19 mouse cellular contexts compared by ENCODE assay signal in the genomic region with DNA sequence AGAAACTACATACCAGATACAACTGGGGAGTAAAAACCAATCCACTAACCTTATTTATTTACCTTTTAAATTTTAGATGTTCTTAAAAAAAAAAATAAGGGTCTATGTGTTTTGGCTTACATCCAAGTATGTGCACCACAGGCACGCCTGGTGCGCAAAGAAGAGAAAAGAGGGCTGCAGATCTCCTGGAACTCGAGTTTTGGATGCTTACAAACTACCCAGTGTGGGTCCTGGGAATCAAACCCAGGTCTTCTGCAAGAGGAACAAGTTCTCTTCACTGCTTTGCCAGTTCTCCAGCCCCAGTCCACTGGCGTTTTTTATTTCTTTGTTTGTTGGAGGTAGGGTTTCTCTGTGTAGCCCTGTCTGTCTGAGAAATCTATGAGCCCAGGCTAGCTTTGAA. TPM values are rescaled to one million over a fixed set of nuclear protein-coding genes. Genes with fewer than 3 reads are reported as not detected.
DNase-seq lines count a peak whose midpoint lies in the region; ATAC-seq lines count a peak whose summit lies in the region.
"Had no signal": no experiment of that assay in that cellular context is flagged by ENCODE, and none has a peak within 500 bp of the region (broad histone marks: within the 10 kb centered on the region; RNA-seq: fewer than 3 reads in every experiment).

No protein-coding gene starts in this region.

- no peak for ATAC-seq in cerebellum, adult (ENCODE audit: insufficient number of reproducible peaks, low FRiP score, low TSS enrichment)
- ATAC-seq in forebrain, embryonic 16.5 days, result no peak
- no peak for ATAC-seq in forebrain, embryonic 12.5 days (ENCODE audit: low FRiP score)
- no peak for ATAC-seq in limb, embryonic 12.5 days (ENCODE audit: insufficient number of reproducible peaks, insufficient read depth, low FRiP score, low TSS enrichment, low read depth)
- ATAC-seq in monocyte, adult 5-6 weeks (replicated peaks; ENCODE audit: insufficient number of reproducible peaks, low FRiP score, low TSS enrichment, poor library complexity, severe bottlenecking), result no peak
- ATAC-seq: inflammation-experienced regulatory T-cells, adult 6 months had no signal

- H3K4me3 ChIP-seq in forebrain, embryonic 16.5 days (replicated peaks; ENCODE audit: low read length), result no peak overlapping the region
- no peak overlapping the region for H3K4me3 ChIP-seq in forebrain, embryonic 12.5 days (replicated peaks)
- no peak overlapping the region for H3K4me3 ChIP-seq in limb, embryonic 12.5 days (replicated peaks)
- H3K4me3 ChIP-seq in limb, embryonic 10.5 days, result no peak overlapping the region
- H3K4me3 ChIP-seq: embryonic facial prominence, embryonic 15.5 days; erythroblast, embryonic 14.5 days; gastrocnemius, adult 2 months; heart, embryonic 12.5 days; hindbrain, embryonic 10.5 days; hindbrain, embryonic 15.5 days had no signal

- H3K4me2 ChIP-seq in forebrain, embryonic 16.5 days (ENCODE audit: low read length), result no peak overlapping the region
- no peak overlapping the region for H3K4me2 ChIP-seq in forebrain, embryonic 12.5 days
- H3K4me2 ChIP-seq in limb, embryonic 12.5 days, result no peak overlapping the region
- H3K4me2 ChIP-seq: embryonic facial prominence, embryonic 15.5 days; heart, embryonic 12.5 days; hindbrain, embryonic 15.5 days had no signal

- H3K36me3 ChIP-seq in forebrain, embryonic 16.5 days (ENCODE audit: control insufficient read depth, insufficient read depth), result no peaks in the 10 kb centered on the region
- H3K36me3 ChIP-seq in forebrain, embryonic 12.5 days (replicated peaks), result peaks cover 72% of the 10 kb centered on the region
- peaks cover 81% of the 10 kb centered on the region for H3K36me3 ChIP-seq in limb, embryonic 12.5 days
- peaks cover 100% of the 10 kb centered on the region for H3K36me3 ChIP-seq in limb, embryonic 10.5 days
- H3K36me3 ChIP-seq: hindbrain, embryonic 15.5 days had no signal

- DNase-seq in cerebellum, postnatal 14 days, result peak; percentile 15 to 29
- DNase-seq in limb, embryonic 10.5 days (ENCODE audit: low spot score), result no peak
- DNase-seq: adrenal gland, postnatal 10 days; cerebellum, adult 18-20 months; cerebellum, adult 9-11 months; embryo, embryonic 11 days; gastrocnemius, adult 2 months; gastrocnemius, postnatal 25 days had no signal

- H3K4me1 ChIP-seq in forebrain, embryonic 16.5 days (replicated peaks; ENCODE audit: control insufficient read depth, insufficient read depth, low read length), result peaks cover 16% of the 10 kb centered on the region
- no peaks in the 10 kb centered on the region for H3K4me1 ChIP-seq in forebrain, embryonic 12.5 days
- no peaks in the 10 kb centered on the region for H3K4me1 ChIP-seq in limb, embryonic 12.5 days (replicated peaks)
- H3K4me1 ChIP-seq in limb, embryonic 10.5 days, result no peaks in the 10 kb centered on the region
- H3K4me1 ChIP-seq: embryonic facial prominence, embryonic 15.5 days; heart, embryonic 12.5 days; hindbrain, embryonic 10.5 days; hindbrain, embryonic 15.5 days had no signal

- H3K9me3 ChIP-seq in forebrain, embryonic 16.5 days (ENCODE audit: control insufficient read depth, low read length), result no peaks in the 10 kb centered on the region
- no peaks in the 10 kb centered on the region for H3K9me3 ChIP-seq in forebrain, embryonic 12.5 days
- no peaks in the 10 kb centered on the region for H3K9me3 ChIP-seq in limb, embryonic 12.5 days
- no peaks in the 10 kb centered on the region for H3K9me3 ChIP-seq in limb, embryonic 10.5 days (replicated peaks)
- H3K9me3 ChIP-seq: embryonic facial prominence, embryonic 15.5 days; heart, embryonic 12.5 days; hindbrain, embryonic 10.5 days; hindbrain, embryonic 15.5 days had no signal

- H3K27ac ChIP-seq in forebrain, embryonic 16.5 days (ENCODE audit: low read length), result peak overlapping the region; percentile 74
- no peak overlapping the region for H3K27ac ChIP-seq in forebrain, embryonic 12.5 days
- H3K27ac ChIP-seq in limb, embryonic 12.5 days, result no peak overlapping the region
- H3K27ac ChIP-seq in limb, embryonic 10.5 days, result no peak overlapping the region
- H3K27ac ChIP-seq: embryonic facial prominence, embryonic 15.5 days; gastrocnemius, adult 2 months; hindbrain, embryonic 10.5 days had no signal

- 47% methylated on average over 4 of the region's 4 CpGs for WGBS in forebrain, embryonic 16.5 days
- 88% methylated on average over 4 of the region's 4 CpGs for WGBS in forebrain, embryonic 12.5 days
- 90% methylated on average over 4 of the region's 4 CpGs for WGBS in limb, embryonic 12.5 days
- WGBS in limb, embryonic 10.5 days, result 92% methylated on average over 4 of the region's 4 CpGs

- no peak overlapping the region for H3K9ac ChIP-seq in forebrain, embryonic 16.5 days (replicated peaks; ENCODE audit: low read depth, low read length)
- H3K9ac ChIP-seq in forebrain, embryonic 12.5 days, result no peak overlapping the region
- 0 out of 2 replicates have a peak overlapping the region, but pooled peaks have one; percentile 18 for H3K9ac ChIP-seq in limb, embryonic 12.5 days (replicated peaks)
- H3K9ac ChIP-seq: embryonic facial prominence, embryonic 15.5 days; heart, embryonic 12.5 days; hindbrain, embryonic 15.5 days had no signal

- no peaks in the 10 kb centered on the region for H3K27me3 ChIP-seq in forebrain, embryonic 16.5 days (replicated peaks; ENCODE audit: control insufficient read depth, insufficient read depth, low read length)
- H3K27me3 ChIP-seq in forebrain, embryonic 12.5 days, result no peaks in the 10 kb centered on the region
- H3K27me3 ChIP-seq in limb, embryonic 12.5 days, result no peaks in the 10 kb centered on the region
- H3K27me3 ChIP-seq in limb, embryonic 10.5 days (ENCODE audit: low read depth, poor library complexity, severe bottlenecking), result no peaks in the 10 kb centered on the region
- H3K27me3 ChIP-seq: embryonic facial prominence, embryonic 15.5 days; heart, embryonic 12.5 days; hindbrain, embryonic 15.5 days had no signal

RNA-seq across cellular contexts. Expression of gene Brca1, which starts 25.1 kb away (rescaled TPM):
- polyA plus RNA-seq in forebrain, embryonic 16.5 days (2015; fragmentation: Nextera tagmentation; extraction: Ambion mirVana), result 5.4 and 6.8 TPM in 2 replicates
- polyA plus RNA-seq in forebrain, embryonic 12.5 days (2016; fragmentation: Nextera tagmentation; extraction: Ambion mirVana), result 24.3 TPM in 2 replicates
- polyA plus RNA-seq in limb, embryonic 12.5 days (2016; fragmentation: Nextera tagmentation; extraction: Ambion mirVana), result 19.0 and 21.0 TPM in 2 replicates
- polyA plus RNA-seq in limb, embryonic 10.5 days (2016; fragmentation: Nextera tagmentation; extraction: Ambion mirVana), result 22.2 and 22.6 TPM in 2 replicates
- total RNA-seq in monocyte, adult 5-6 weeks (2017), result 2.9 to 8.0 TPM (median 5.2 TPM) in 3 replicates

RNA-seq across cellular contexts. Expression of gene Nbr1, which starts 25.3 kb away (rescaled TPM):
- 126 and 139 TPM in 2 replicates for polyA plus RNA-seq in forebrain, embryonic 16.5 days (2015; fragmentation: Nextera tagmentation; extraction: Ambion mirVana)
- 118 and 134 TPM in 2 replicates for polyA plus RNA-seq in forebrain, embryonic 12.5 days (2016; fragmentation: Nextera tagmentation; extraction: Ambion mirVana)
- polyA plus RNA-seq in limb, embryonic 12.5 days (2016; fragmentation: Nextera tagmentation; extraction: Ambion mirVana), result 81.6 and 83.8 TPM in 2 replicates
- 51.7 and 73.2 TPM in 2 replicates for polyA plus RNA-seq in limb, embryonic 10.5 days (2016; fragmentation: Nextera tagmentation; extraction: Ambion mirVana)
- total RNA-seq in monocyte, adult 5-6 weeks (2017), result 67.9 to 104 TPM (median 83.1 TPM) in 3 replicates

RNA-seq across cellular contexts. Expression of gene Tmem106a, which starts 55.4 kb away (rescaled TPM):
- 1.9 and 2.4 TPM in 2 replicates for polyA plus RNA-seq in forebrain, embryonic 16.5 days (2015; fragmentation: Nextera tagmentation; extraction: Ambion mirVana)
- polyA plus RNA-seq in forebrain, embryonic 12.5 days (2016; fragmentation: Nextera tagmentation; extraction: Ambion mirVana), result 1.8 and 3.0 TPM in 2 replicates
- polyA plus RNA-seq in limb, embryonic 12.5 days (2016; fragmentation: Nextera tagmentation; extraction: Ambion mirVana), result 1.4 and 2.9 TPM in 2 replicates
- polyA plus RNA-seq in limb, embryonic 10.5 days (2016; fragmentation: Nextera tagmentation; extraction: Ambion mirVana), result 1.1 and 1.8 TPM in 2 replicates
- total RNA-seq in monocyte, adult 5-6 weeks (2017), result 10.7 to 18.1 TPM (median 15.4 TPM) in 3 replicates
